Mouse (Mus musculus): ENCODE measurements around the gene Frmd8.

Frmd8 gene

GRCm38 (mm10) chr19:5837606-5838005 is 37.5 kb downstream of the Frmd8 start:
- DNase-seq = no peak

GRCm38 (mm10) chr19:5836941-5837572 is 38.0 kb downstream of the Frmd8 start:
- DNase-seq = no peak

- no peak for DNase-seq
Measured at GRCm38 (mm10) chr19:5835922-5836430, 39.1 kb downstream of the Frmd8 start.

GRCm38 (mm10) chr19:5835054-5835921 is 39.8 kb downstream of the Frmd8 start:
- no peak for DNase-seq

GRCm38 (mm10) chr19:5834260-5834925 is 40.7 kb downstream of the Frmd8 start:
- no peak for DNase-seq

- DNase-seq = no peak
Measured at GRCm38 (mm10) chr19:5833287-5834100, 41.6 kb downstream of the Frmd8 start.

- DNase-seq = no peak
Measured at GRCm38 (mm10) chr19:5832326-5832725, 42.7 kb downstream of the Frmd8 start.

GRCm38 (mm10) chr19:5831958-5832320 is 43.1 kb downstream of the Frmd8 start:
- no peak for DNase-seq

- DNase-seq = no peak
Measured at GRCm38 (mm10) chr19:5831224-5831957, 43.7 kb downstream of the Frmd8 start.

GRCm38 (mm10) chr19:5830776-5831175 is 44.3 kb downstream of the Frmd8 start:
- DNase-seq = no peak

GRCm38 (mm10) chr19:5829958-5830615 is 45.0 kb downstream of the Frmd8 start:
- no peak for DNase-seq

- no peak for DNase-seq
Measured at GRCm38 (mm10) chr19:5828905-5829304, 46.2 kb downstream of the Frmd8 start.

- no peak for DNase-seq
Measured at GRCm38 (mm10) chr19:5828155-5828554, 46.9 kb downstream of the Frmd8 start.

- peak; percentile 84 for DNase-seq
Measured at GRCm38 (mm10) chr19:5827456-5828154, 47.5 kb downstream of the Frmd8 start.

- no peak for DNase-seq
Measured at GRCm38 (mm10) chr19:5827044-5827443, 48.0 kb downstream of the Frmd8 start.

- DNase-seq = no peak
Measured at GRCm38 (mm10) chr19:5826731-5827002, 48.4 kb downstream of the Frmd8 start.

- DNase-seq = no peak
Measured at GRCm38 (mm10) chr19:5825901-5826730, 49.0 kb downstream of the Frmd8 start.

- DNase-seq = no peak
Measured at GRCm38 (mm10) chr19:5824826-5825617, 50.1 kb downstream of the Frmd8 start.
